Mouse (Mus musculus) hindbrain, postnatal 0 days (tissue): ENCODE measurements around the gene Mtmr6. TPM values are rescaled to one million over a fixed set of nuclear protein-coding genes. Genes with fewer than 3 reads are reported as not detected.
A peak's percentile ranks its signal among the peaks of the same experiment; 100 is the strongest.
"Not testable (repeated sequence)": the region's sequence is repeated elsewhere in the genome, so short reads cannot be mapped to it uniquely, and the experiment has no call there.

Experiments
- ATAC-seq: fragments of 200-750 bp; cut with Nextera tagmentation; 2 replicates; pipeline ENCODE4 v1.8.0; 2017; ENCODE audit warnings: mild to moderate bottlenecking, moderate TSS enrichment, moderate library complexity
- DNase-seq: peaks from one replicate; pipeline ENCODE4 v3.0.0-alpha.2; 2015; ENCODE audit warnings: low spot score
- H3K27ac ChIP-seq: fragments of 300-500 bp; sonication (generic); 2 replicates; pipeline ENCODE4 v1.5.1; 2014; ENCODE audit warnings: mild to moderate bottlenecking
- H3K27me3 ChIP-seq: fragments of 300-500 bp; sonication (generic); 2 replicates; pipeline ENCODE4 v1.6.1; 2014; ENCODE audit warnings: low read length, mixed read lengths; ENCODE audit not compliant: insufficient read depth
- H3K36me3 ChIP-seq: fragments of 300-500 bp; sonication (generic); 2 replicates; pipeline ENCODE4 v1.6.1; 2014; ENCODE audit warnings: low read length, mixed read lengths; ENCODE audit not compliant: insufficient read depth
- H3K4me1 ChIP-seq: fragments of 300-500 bp; sonication (generic); 2 replicates; pipeline ENCODE4 v1.6.1; 2014; ENCODE audit warnings: antibody characterized with exemption, low read length, mixed read lengths; ENCODE audit not compliant: insufficient read depth
- H3K4me2 ChIP-seq: fragments of 300-500 bp; sonication (generic); 2 replicates; pipeline ENCODE4 v1.6.1; 2014; ENCODE audit warnings: low read depth, mild to moderate bottlenecking, low read length, moderate library complexity, mixed read lengths
- H3K4me3 ChIP-seq: fragments of 300-500 bp; sonication (generic); 2 replicates; pipeline ENCODE4 v1.5.1; 2014; ENCODE audit warnings: low read length
- H3K9ac ChIP-seq: fragments of 300-500 bp; sonication (generic); replicated peaks from 2 replicates; pipeline ENCODE4 v1.6.1; 2014; ENCODE audit warnings: mild to moderate bottlenecking, low read length, moderate library complexity, mixed read lengths
- H3K9me3 ChIP-seq: fragments of 300-500 bp; sonication (generic); 2 replicates; pipeline ENCODE4 v1.6.1; 2016; ENCODE audit warnings: low read length, mixed read lengths
- CTCF ChIP-seq: IDR thresholded peaks from 2 replicates; pipeline ENCODE4 v1.5.1; 2016; ENCODE audit warnings: antibody characterized with exemption, control low read depth, low read depth
- WGBS: fragments of 180-500 bp; shearing (Covaris S2); extraction: QIAGEN DNeasy Blood & Tissue Kit; methylation state at CpG from one replicate; pipeline ENCODE4 v1.1.7; 2014; 5-methylcytosine and 5-hydroxymethylcytosine counted together
- polyA plus RNA-seq: library from polyadenylated mRNA; unstranded; fragments of >200 nt; fragmentation: Nextera tagmentation; extraction: Ambion mirVana; gene quantifications from 2 replicates; pipeline ENCODE4 v1.2.1, GENCODE M21; 2015
- total RNA-seq: library from RNA; depleted of rRNA; stranded (reverse); fragments of >200 nt; gene quantifications from 2 replicates; pipeline ENCODE4 v1.2.3, GENCODE M21; 2014

Gene Mtmr6
- total and polyA plus RNA-seq, 2 experiments from 2014 or later: 36.7 to 51.6 TPM

- TF ChIP-seq CTCF: no peak
- Histone ChIP-seq H3K9me3 (no peaks in the 10 kb centered on the region), H3K4me3 (no peak overlapping the region), H3K4me1 (no peaks in the 10 kb centered on the region), H3K36me3 (no peaks in the 10 kb centered on the region; the same call in 1 of the 2 replicates), H3K4me2 (no peak overlapping the region), H3K27ac (no peak overlapping the region), H3K9ac (no peak overlapping the region), H3K27me3 (no peaks in the 10 kb centered on the region)
- 93% methylated on average over 2 of the region's 2 CpGs for WGBS
- peak; percentile 42 for DNase-seq
- ATAC-seq: peak; percentile 75; the same call in 1 of the 2 replicates
These were observed 39.6 kb downstream of the Mtmr6 start for GRCm38 (mm10) chr14:60304441-60305220.

- Histone ChIP-seq H3K4me2 (no peak overlapping the region), H3K27ac (no peak overlapping the region), H3K27me3 (no peaks in the 10 kb centered on the region), H3K9me3 (no peaks in the 10 kb centered on the region), H3K4me1 (no peaks in the 10 kb centered on the region), H3K36me3 (no peaks in the 10 kb centered on the region; the same call in 1 of the 2 replicates), H3K9ac (no peak overlapping the region), H3K4me3 (no peak overlapping the region)
- ATAC-seq (no peak), DNase-seq (peak; percentile 51)
- peak; percentile 53 for TF ChIP-seq CTCF
- 67% methylated on average over 6 of the region's 6 CpGs for WGBS
These were observed 43.1 kb downstream of the Mtmr6 start for GRCm38 (mm10) chr14:60308113-60308512.

GRCm38 (mm10) chr14:60310691-60311090 is 45.7 kb downstream of the Mtmr6 start:
- Histone ChIP-seq H3K9ac (no peak overlapping the region), H3K36me3 (no peaks in the 10 kb centered on the region), H3K27ac (no peak overlapping the region), H3K4me3 (no peak overlapping the region), H3K4me1 (no peaks in the 10 kb centered on the region), H3K27me3 (no peaks in the 10 kb centered on the region), H3K9me3 (peaks cover 7% of the 10 kb centered on the region; the same call in 1 of the 2 replicates), H3K4me2 (no peak overlapping the region)
- 33% methylated on average over 4 of the region's 4 CpGs for WGBS
- DNase-seq: peak; percentile 32
- no peak for TF ChIP-seq CTCF
- no peak for ATAC-seq

GRCm38 (mm10) chr14:60319231-60319630 is 54.2 kb downstream of the Mtmr6 start:
- DNase-seq (no peak), ATAC-seq (no peak)
- Histone ChIP-seq H3K36me3 (no peaks in the 10 kb centered on the region), H3K4me3 (no peak overlapping the region), H3K27me3 (no peaks in the 10 kb centered on the region), H3K9me3 (peaks cover 7% of the 10 kb centered on the region; the same call in 1 of the 2 replicates), H3K4me1 (no peaks in the 10 kb centered on the region), H3K4me2 (no peak overlapping the region), H3K27ac (no peak overlapping the region), H3K9ac (no peak overlapping the region)
- TF ChIP-seq CTCF: no peak
- 93% methylated on average over 1 of the region's 1 CpGs for WGBS

GRCm38 (mm10) chr14:60320813-60321212 is 55.8 kb downstream of the Mtmr6 start:
- DNase-seq: no peak
- 80% methylated on average over 3 of the region's 3 CpGs for WGBS
- no peak overlapping the region for H3K4me2 ChIP-seq
- no peaks in the 10 kb centered on the region for H3K27me3 ChIP-seq
- no peak for TF ChIP-seq CTCF
- no peaks in the 10 kb centered on the region for H3K9me3 ChIP-seq
- H3K4me1 ChIP-seq: no peaks in the 10 kb centered on the region
- no peak overlapping the region for H3K4me3 ChIP-seq
- H3K27ac ChIP-seq: no peak overlapping the region
- no peak overlapping the region for H3K9ac ChIP-seq
- ATAC-seq: no peak
- H3K36me3 ChIP-seq: no peaks in the 10 kb centered on the region

- H3K36me3 ChIP-seq, DNase-seq, H3K4me2 ChIP-seq, H3K27me3 ChIP-seq, H3K4me3 ChIP-seq, ATAC-seq, H3K27ac ChIP-seq, H3K4me1 ChIP-seq, H3K9ac ChIP-seq, H3K9me3 ChIP-seq: not testable (repeated sequence)
- WGBS: 69% methylated on average over 5 of the region's 5 CpGs
These were observed 75.0 kb downstream of the Mtmr6 start for GRCm38 (mm10) chr14:60340001-60340400.

GRCm38 (mm10) chr14:60340570-60340969 is 75.5 kb downstream of the Mtmr6 start:
- H3K4me2 ChIP-seq: no peak overlapping the region
- no peaks in the 10 kb centered on the region for H3K27me3 ChIP-seq
- no peak for TF ChIP-seq CTCF
- no peak overlapping the region for H3K9ac ChIP-seq
- no peak for DNase-seq
- no peak overlapping the region for H3K4me3 ChIP-seq
- no peaks in the 10 kb centered on the region for H3K36me3 ChIP-seq
- no peaks in the 10 kb centered on the region for H3K9me3 ChIP-seq
- no peaks in the 10 kb centered on the region for H3K4me1 ChIP-seq
- 62% methylated on average over 4 of the region's 4 CpGs for WGBS
- ATAC-seq: no peak
- H3K27ac ChIP-seq: no peak overlapping the region
